Mouse (Mus musculus): Measurements from ENCODE around the gene Rab25. TPM values are rescaled to one million over a fixed set of nuclear protein-coding genes. Genes with fewer than 3 reads are reported as not detected.
"Not testable (repeated sequence)": the region's sequence is repeated elsewhere in the genome, so short reads cannot be mapped to it uniquely, and the experiment has no call there.

The Rab25 gene
- not detected for total RNA-seq (2021)
- long read RNA-seq, experiment 1: 0 reads
- long read RNA-seq, experiment 2: 0 reads

GRCm38 (mm10) chr3:88548180-88548917 is at the start of gene Rab25:
TSS of gene Rab25 (minus strand) at chr3:88548300.
- DNase-seq: no peak
- intact Hi-C loops (cut with DNase I): no loop called here

- DNase-seq; intact Hi-C loops (cut with DNase I): not testable (repeated sequence)
These were observed 48.4 kb upstream of the Rab25 start for GRCm38 (mm10) chr3:88596547-88596946.

GRCm38 (mm10) chr3:88593893-88594580 is 45.9 kb upstream of the Rab25 start:
- DNase-seq: no peak
- intact Hi-C loops (cut with DNase I): loop anchor here (5.0 kb wide), 1 partner anchor 43 kb away; no protein-coding TSS in a partner anchor

GRCm38 (mm10) chr3:88592942-88593576 is 45.0 kb upstream of the Rab25 start:
- intact Hi-C loops (cut with DNase I): loop anchor here (5.0 kb wide), 1 partner anchor 44 kb away; no protein-coding TSS in a partner anchor
- DNase-seq: no peak

GRCm38 (mm10) chr3:88591950-88592731 is 44.0 kb upstream of the Rab25 start:
- no peak for DNase-seq
- intact Hi-C loops (cut with DNase I): loop anchor here (5.0 kb wide), 1 partner anchor 45 kb away; no protein-coding TSS in a partner anchor

GRCm38 (mm10) chr3:88591044-88591443 is 42.9 kb upstream of the Rab25 start:
- intact Hi-C loops (cut with DNase I): loop anchor here (5.0 kb wide), 1 partner anchor 46 kb away; no protein-coding TSS in a partner anchor

GRCm38 (mm10) chr3:88590246-88590645 is 42.1 kb upstream of the Rab25 start:
- intact Hi-C loops (cut with DNase I): loop anchor here (5.0 kb wide), 1 partner anchor 47 kb away; no protein-coding TSS in a partner anchor
- DNase-seq: no peak

More at GRCm38 (mm10) chr3:88591044-88591443, 42.9 kb upstream of the Rab25 start:
- no peak for DNase-seq

- DNase-seq: no peak
- intact Hi-C loops (cut with DNase I): no loop called here
These were observed 38.5 kb upstream of the Rab25 start for GRCm38 (mm10) chr3:88586640-88587039.

GRCm38 (mm10) chr3:88585769-88586168 is 37.7 kb upstream of the Rab25 start:
- no peak for DNase-seq

GRCm38 (mm10) chr3:88579454-88580117 is 31.5 kb upstream of the Rab25 start:
- DNase-seq: peak; percentile 61 to 70
- intact Hi-C loops (cut with DNase I): no loop called here

More at GRCm38 (mm10) chr3:88585769-88586168, 37.7 kb upstream of the Rab25 start:
- intact Hi-C loops (cut with DNase I): no loop called here

GRCm38 (mm10) chr3:88578498-88579424 is 30.7 kb upstream of the Rab25 start:
- intact Hi-C loops (cut with DNase I): no loop called here

GRCm38 (mm10) chr3:88577846-88578245 is 29.7 kb upstream of the Rab25 start:
- DNase-seq; intact Hi-C loops (cut with DNase I): not testable (repeated sequence)

More at GRCm38 (mm10) chr3:88578498-88579424, 30.7 kb upstream of the Rab25 start:
- DNase-seq: no peak

- no peak for DNase-seq
- intact Hi-C loops (cut with DNase I): no loop called here
These were observed 27.4 kb upstream of the Rab25 start, which contains the start of gene Ssr2 for GRCm38 (mm10) chr3:88575540-88575939. TSS of gene Ssr2 (plus strand) at chr3:88575876.

- no peak for DNase-seq
- intact Hi-C loops (cut with DNase I): no loop called here
These were observed 25.7 kb upstream of the Rab25 start for GRCm38 (mm10) chr3:88573810-88574209.

GRCm38 (mm10) chr3:88572835-88573234 is 24.7 kb upstream of the Rab25 start:
- no peak for DNase-seq
- intact Hi-C loops (cut with DNase I): no loop called here

- intact Hi-C loops (cut with DNase I): no loop called here
- DNase-seq: no peak
These were observed 23.8 kb upstream of the Rab25 start for GRCm38 (mm10) chr3:88571856-88572255.

GRCm38 (mm10) chr3:88570341-88570740 is 22.2 kb upstream of the Rab25 start:
- DNase-seq: no peak
- intact Hi-C loops (cut with DNase I): no loop called here

GRCm38 (mm10) chr3:88569694-88570093 is 21.6 kb upstream of the Rab25 start:
- intact Hi-C loops (cut with DNase I): no loop called here
- DNase-seq: peak in 1 of 2 experiments; percentile 12

Measured in gastrocnemius, postnatal 36 days (tissue).